Mouse (Mus musculus) lung, adult 2 months (tissue): ENCODE measurements around the gene Erg. TPM values are rescaled to one million over a fixed set of nuclear protein-coding genes. Genes with fewer than 3 reads are reported as not detected.

Source experiments
- DNase-seq: peaks from one replicate; pipeline ENCODE4 v3.0.0; 2022
- H3K4me1 ChIP-seq: fragments of 200-500 bp; 2 replicates; pipeline ENCODE4 v1.6.1; 2011; ENCODE audit warnings: low read length; ENCODE audit not compliant: control insufficient read depth, insufficient read depth
- H3K4me3 ChIP-seq: fragments of 200-500 bp; replicated peaks from 2 replicates; pipeline ENCODE3; 2011; ENCODE audit warnings: low read depth, mild to moderate bottlenecking, control low read depth, low read length; ENCODE audit errors: extremely low read depth
- CTCF ChIP-seq: fragments of 200-500 bp; IDR thresholded peaks from 2 replicates; pipeline ENCODE4 v1.5.1; 2011; ENCODE audit warnings: mild to moderate bottlenecking, low read length, control low read depth; ENCODE audit not compliant: insufficient read depth
- POLR2A ChIP-seq: fragments of 200-500 bp; IDR thresholded peaks from 2 replicates; pipeline ENCODE4 v1.6.1; 2011; ENCODE audit warnings: low read depth, mild to moderate bottlenecking, control low read depth, low read length, borderline replicate concordance; ENCODE audit errors: extremely low read depth
- WGBS: fragments of 180-500 bp; shearing (Covaris S2); methylation state at CpG from one replicate; pipeline ENCODE4 v1.1.7; 2018; 5-methylcytosine and 5-hydroxymethylcytosine counted together
- polyA plus RNA-seq: library from polyadenylated mRNA; depleted of rRNA; stranded (reverse); fragments of >200 nt; gene quantifications from 2 replicates; pipeline ENCODE4 v1.2.3, GENCODE M21; 2012

The Erg gene
- polyA plus RNA-seq, 1 experiment, result 82.7 TPM

- Histone ChIP-seq H3K4me1 (peaks cover 25% of the 10 kb centered on the region), H3K4me3 (no peak overlapping the region)
- WGBS, result 33% methylated on average over 4 of the region's 4 CpGs
- no peak for DNase-seq
- TF ChIP-seq POLR2A (no peak), CTCF (no peak)
Measured at GRCm38 (mm10) chr16:95442023-95442422, 144.4 kb downstream of the Erg start.

DNA sequence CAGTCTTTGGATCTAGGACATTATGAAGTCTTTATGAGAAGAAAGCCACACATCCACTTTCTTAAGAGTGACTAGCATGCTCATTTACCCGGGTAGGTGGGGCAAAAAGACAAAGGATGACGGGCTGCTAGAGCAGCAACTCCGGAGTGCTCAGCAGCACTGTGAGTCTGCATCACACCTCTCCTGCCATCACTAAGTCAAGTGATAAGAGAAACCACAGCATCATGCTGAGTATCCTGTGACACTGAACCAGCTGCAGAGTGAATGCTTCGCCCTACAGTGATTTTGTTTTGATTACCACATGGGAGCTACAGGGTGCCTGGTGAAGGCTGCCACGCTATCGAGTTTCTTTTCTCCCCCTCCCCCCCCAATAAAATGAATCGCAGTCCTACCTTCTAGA is 145.2 kb downstream of the Erg start:
- WGBS, result 23% methylated on average over 7 of the region's 7 CpGs
- peaks cover 23% of the 10 kb centered on the region for H3K4me1 ChIP-seq
- no peak overlapping the region for H3K4me3 ChIP-seq
- no peak for DNase-seq
- TF ChIP-seq CTCF (no peak), POLR2A (no peak)

DNA sequence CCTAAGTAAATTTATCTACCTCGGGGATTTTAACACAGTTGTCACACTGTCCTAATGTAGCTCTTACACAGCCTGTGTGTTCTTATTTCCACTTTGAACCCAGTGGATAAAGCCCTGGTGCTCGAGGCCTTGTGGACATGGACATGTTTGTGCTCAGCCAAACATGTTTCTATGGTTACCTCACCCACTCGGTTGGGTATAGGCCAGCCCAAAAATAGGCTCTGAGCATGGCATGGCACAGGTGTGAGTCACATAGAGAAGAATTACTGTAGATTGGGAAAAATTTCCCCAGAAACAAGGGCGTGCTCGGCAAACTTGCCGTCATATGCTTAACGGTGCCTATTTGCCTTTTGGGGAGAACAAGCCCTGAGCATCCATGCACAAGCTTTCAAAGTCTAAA is 146.1 kb downstream of the Erg start:
- WGBS, result 46% methylated on average over 7 of the region's 7 CpGs

DNA sequence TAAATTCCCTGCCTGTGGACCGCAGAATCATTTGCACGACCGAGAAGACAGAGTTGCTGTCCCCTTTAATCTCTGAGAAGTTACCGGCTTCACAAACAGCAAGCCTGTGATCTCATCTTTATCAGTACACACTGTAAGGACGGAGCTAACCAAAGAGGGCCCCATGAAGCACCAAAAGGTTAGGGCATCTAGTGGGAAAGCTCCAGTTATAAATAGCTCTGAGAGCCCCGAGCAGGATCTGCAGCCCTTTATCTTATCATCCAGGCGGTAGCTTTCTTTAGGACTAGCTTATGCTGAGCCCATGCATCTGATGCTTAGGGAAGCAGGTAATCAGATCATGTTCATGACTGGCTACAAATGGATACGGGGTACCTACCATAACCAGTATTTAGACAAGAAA is 146.6 kb downstream of the Erg start:
- Histone ChIP-seq H3K4me3 (no peak overlapping the region), H3K4me1 (peaks cover 23% of the 10 kb centered on the region)
- DNase-seq, result no peak
- TF ChIP-seq POLR2A (no peak), CTCF (no peak)
- WGBS, result 20% methylated on average over 8 of the region's 8 CpGs

More for the DNA sequence above, 146.1 kb downstream of the Erg start:
- no peak for DNase-seq
- Histone ChIP-seq H3K4me3 (no peak overlapping the region), H3K4me1 (peaks cover 22% of the 10 kb centered on the region)
- TF ChIP-seq POLR2A, result no peak
- TF ChIP-seq CTCF, result no peak

GRCm38 (mm10) chr16:95438848-95439540 is 147.4 kb downstream of the Erg start:
- peaks cover 27% of the 10 kb centered on the region for H3K4me1 ChIP-seq
- no peak overlapping the region for H3K4me3 ChIP-seq
- no peak for DNase-seq
- TF ChIP-seq POLR2A (peak; percentile 32; the same call in 1 of the 2 replicates), CTCF (no peak)
- WGBS, result 37% methylated on average over 17 of the region's 17 CpGs

DNA sequence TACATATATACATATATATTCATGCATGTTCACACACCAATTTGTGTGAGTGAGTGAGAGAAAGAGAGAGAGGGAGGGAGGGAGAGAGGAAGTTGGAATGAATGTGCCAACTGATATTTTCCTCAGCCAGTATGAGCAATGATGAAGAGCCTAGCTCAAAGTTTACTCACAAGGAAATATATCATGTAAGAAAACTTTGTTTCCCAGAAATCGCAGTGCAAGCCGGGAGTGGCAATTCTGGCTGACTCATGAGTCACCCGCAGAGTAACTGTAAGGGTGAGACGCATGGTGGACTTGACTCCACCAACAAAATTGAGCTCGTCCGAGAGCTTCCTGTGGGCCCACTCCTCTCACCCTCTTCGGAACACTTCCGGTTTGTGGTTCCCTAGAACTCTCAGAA is 149.8 kb downstream of the Erg start:
- no peak for DNase-seq
- TF ChIP-seq CTCF (no peak), POLR2A (no peak)
- H3K4me1 ChIP-seq, result peaks cover 29% of the 10 kb centered on the region
- 41% methylated on average over 8 of the region's 8 CpGs for WGBS
- no peak overlapping the region for H3K4me3 ChIP-seq

GRCm38 (mm10) chr16:95436051-95436450 is 150.3 kb downstream of the Erg start:
- TF ChIP-seq CTCF (no peak), POLR2A (no peak)
- Histone ChIP-seq H3K4me1 (peaks cover 28% of the 10 kb centered on the region), H3K4me3 (no peak overlapping the region)
- WGBS, result 62% methylated on average over 4 of the region's 4 CpGs
- DNase-seq, result no peak

GRCm38 (mm10) chr16:95434434-95434833 is 152.0 kb downstream of the Erg start:
- Histone ChIP-seq H3K4me1 (peaks cover 29% of the 10 kb centered on the region), H3K4me3 (no peak overlapping the region)
- 79% methylated on average over 8 of the region's 8 CpGs for WGBS
- TF ChIP-seq CTCF (no peak), POLR2A (no peak)
- no peak for DNase-seq

- no peak for DNase-seq
- WGBS, result 56% methylated on average over 2 of the region's 2 CpGs
- TF ChIP-seq CTCF (no peak), POLR2A (no peak)
- H3K4me3 ChIP-seq, result no peak overlapping the region
- H3K4me1 ChIP-seq, result peaks cover 22% of the 10 kb centered on the region
Measured at GRCm38 (mm10) chr16:95432540-95432971, 153.8 kb downstream of the Erg start.

GRCm38 (mm10) chr16:95429851-95430250 is 156.5 kb downstream of the Erg start:
- TF ChIP-seq POLR2A (no peak), CTCF (no peak)
- no peak overlapping the region for H3K4me3 ChIP-seq
- DNase-seq, result no peak
- 69% methylated on average over 3 of the region's 3 CpGs for WGBS
- H3K4me1 ChIP-seq, result peaks cover 16% of the 10 kb centered on the region
